Mouse (Mus musculus): ENCODE results near the gene Zbtb24. TPM values are rescaled to one million over a fixed set of nuclear protein-coding genes. Genes with fewer than 3 reads are reported as not detected.

The Zbtb24 gene
- total RNA-seq, 2 experiments from 2014 or later, result 16.9 to 19.9 TPM

GRCm38 (mm10) chr10:41491111-41491510 lies 40.9 kb downstream of the Zbtb24 start:
- no peak for DNase-seq

GRCm38 (mm10) chr10:41500941-41501340 lies 50.8 kb downstream of the Zbtb24 start:
- DNase-seq, result peak; percentile 68 to 76

- no peak for DNase-seq
These were observed 54.8 kb downstream of the Zbtb24 start for GRCm38 (mm10) chr10:41504996-41505395.

- DNase-seq, result peak; percentile 57 to 74
These were observed 55.3 kb downstream of the Zbtb24 start for GRCm38 (mm10) chr10:41505446-41505845.

- DNase-seq, result peak in 1 of 2 experiments; percentile 35
These were observed 59.0 kb downstream of the Zbtb24 start for GRCm38 (mm10) chr10:41509160-41509559.

- DNase-seq, result no peak
These were observed 64.1 kb downstream of the Zbtb24 start for GRCm38 (mm10) chr10:41514301-41514700.

- DNase-seq, result peak in 1 of 2 experiments; percentile 7
These were observed 64.7 kb downstream of the Zbtb24 start for GRCm38 (mm10) chr10:41514921-41515320.

Other genes with a start within 250 kb of the Zbtb24 start
- 10 to 100 TPM; 16.5 to 21.9 TPM for gene Fig4, start 147.1 kb upstream of the Zbtb24 start, total RNA-seq (2021)
- not detected for gene Ak9, start 146.4 kb upstream of the Zbtb24 start, total RNA-seq (2021)
- 1 to 10 TPM; 7.8 to 9.8 TPM for gene Mical1, start 25.9 kb downstream of the Zbtb24 start, total RNA-seq (2021)
- gene Smpd2, start 40.0 kb downstream of the Zbtb24 start, total RNA-seq (2021), result 10 to 100 TPM; 20.5 to 27.0 TPM
- 1 to 10 TPM in 1 of 2 experiments, under 1 TPM in 1; 0.50 to 1.2 TPM for gene Ppil6, start 40.1 kb downstream of the Zbtb24 start, total RNA-seq (2021)
- gene Cd164, start 69.0 kb downstream of the Zbtb24 start, total RNA-seq (2021), result 100 to 1,000 TPM; 215 to 243 TPM

All from adrenal gland, postnatal 36 days (tissue).